Mouse (Mus musculus) stomach, postnatal 0 days (tissue): ENCODE data around the gene Asxl1. TPM values are rescaled to one million over a fixed set of nuclear protein-coding genes. Genes with fewer than 3 reads are reported as not detected.

ENCODE experiments used
- ATAC-seq: fragments of 200-750 bp; cut with Nextera tagmentation; 2 replicates; pipeline ENCODE4 v1.8.0; 2017; ENCODE audit not compliant: low FRiP score, low TSS enrichment
- DNase-seq: peaks from one replicate; pipeline ENCODE4 v3.0.0-alpha.2; 2016; ENCODE audit warnings: low spot score
- H3K27ac ChIP-seq: fragments of 300-500 bp; sonication (generic); replicated peaks from 2 replicates; pipeline ENCODE4 v1.5.1; 2014; ENCODE audit warnings: mild to moderate bottlenecking, control low read depth
- H3K27me3 ChIP-seq: fragments of 300-500 bp; sonication (generic); 2 replicates; pipeline ENCODE4 v1.6.1; 2014; ENCODE audit warnings: low read length; ENCODE audit not compliant: control insufficient read depth, insufficient read depth
- H3K36me3 ChIP-seq: fragments of 300-500 bp; sonication (generic); 2 replicates; pipeline ENCODE4 v1.6.1; 2014; ENCODE audit warnings: low read length, mixed read lengths; ENCODE audit not compliant: control insufficient read depth, insufficient read depth
- H3K4me1 ChIP-seq: fragments of 300-500 bp; sonication (generic); replicated peaks from 2 replicates; pipeline ENCODE4 v1.6.1; 2014; ENCODE audit warnings: antibody characterized with exemption; ENCODE audit not compliant: control insufficient read depth, insufficient read depth
- H3K4me2 ChIP-seq: fragments of 300-500 bp; sonication (generic); replicated peaks from 2 replicates; pipeline ENCODE4 v1.6.1; 2014; ENCODE audit warnings: low read depth, mild to moderate bottlenecking, control low read depth, moderate library complexity
- H3K4me3 ChIP-seq: fragments of 300-500 bp; sonication (generic); 2 replicates; pipeline ENCODE4 v1.5.1; 2014; ENCODE audit warnings: low read depth, low read length, control low read depth
- H3K9ac ChIP-seq: fragments of 300-500 bp; sonication (generic); 2 replicates; pipeline ENCODE4 v1.6.1; 2014; ENCODE audit warnings: mild to moderate bottlenecking, low read length, control low read depth, mixed read lengths
- H3K9me3 ChIP-seq: fragments of 300-500 bp; sonication (generic); 2 replicates; pipeline ENCODE4 v1.6.1; 2016; ENCODE audit warnings: low read length; ENCODE audit not compliant: control insufficient read depth
- CTCF ChIP-seq: IDR thresholded peaks from 2 replicates; pipeline ENCODE4 v1.5.1; 2016; ENCODE audit warnings: antibody characterized with exemption, low read depth, mild to moderate bottlenecking, moderate library complexity
- EP300 ChIP-seq: optimal IDR thresholded peaks from 2 replicates; pipeline ENCODE3; 2016; ENCODE audit warnings: antibody characterized with exemption
- WGBS: fragments of 180-500 bp; shearing (Covaris S2); extraction: QIAGEN DNeasy Blood & Tissue Kit; methylation state at CpG from one replicate; pipeline ENCODE4 v1.1.7; 2014; 5-methylcytosine and 5-hydroxymethylcytosine counted together
- polyA plus RNA-seq: library from polyadenylated mRNA; unstranded; fragments of >200 nt; fragmentation: Nextera tagmentation; extraction: Ambion mirVana; gene quantifications from 2 replicates; pipeline ENCODE4 v1.2.1, GENCODE M21; 2015

Asxl1 gene
- polyA plus RNA-seq, 1 experiment from 2014 or later = 5.9 TPM

DNA sequence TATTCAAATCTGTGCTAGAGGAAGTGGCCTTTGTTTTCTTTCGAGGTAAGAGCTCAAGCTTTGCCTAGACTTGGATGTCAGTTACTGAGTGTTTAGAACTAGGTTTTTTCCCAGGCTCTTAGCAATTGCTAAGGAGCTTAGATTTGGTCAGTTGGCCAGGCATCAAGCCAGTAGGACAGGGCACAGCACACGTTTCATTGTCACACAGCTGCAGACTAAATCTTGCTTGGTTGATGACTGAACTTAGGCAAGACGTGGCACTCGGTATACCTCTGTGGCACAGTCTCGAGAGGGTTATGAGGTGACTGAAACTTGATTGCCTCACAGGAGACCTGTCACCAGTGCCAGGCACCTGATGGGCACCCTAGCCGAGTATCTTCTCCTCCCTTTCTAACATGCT is 61.3 kb downstream of the Asxl1 start:
- DNase-seq (no peak), ATAC-seq (no peak)
- Histone ChIP-seq H3K36me3 (peaks cover 15% of the 10 kb centered on the region), H3K9ac (no peak overlapping the region), H3K9me3 (no peaks in the 10 kb centered on the region), H3K4me1 (no peaks in the 10 kb centered on the region), H3K27ac (no peak overlapping the region), H3K4me3 (no peak overlapping the region), H3K27me3 (no peaks in the 10 kb centered on the region), H3K4me2 (no peak overlapping the region)
- TF ChIP-seq CTCF = no peak
- WGBS = 77% methylated on average over 6 of the region's 6 CpGs

DNA sequence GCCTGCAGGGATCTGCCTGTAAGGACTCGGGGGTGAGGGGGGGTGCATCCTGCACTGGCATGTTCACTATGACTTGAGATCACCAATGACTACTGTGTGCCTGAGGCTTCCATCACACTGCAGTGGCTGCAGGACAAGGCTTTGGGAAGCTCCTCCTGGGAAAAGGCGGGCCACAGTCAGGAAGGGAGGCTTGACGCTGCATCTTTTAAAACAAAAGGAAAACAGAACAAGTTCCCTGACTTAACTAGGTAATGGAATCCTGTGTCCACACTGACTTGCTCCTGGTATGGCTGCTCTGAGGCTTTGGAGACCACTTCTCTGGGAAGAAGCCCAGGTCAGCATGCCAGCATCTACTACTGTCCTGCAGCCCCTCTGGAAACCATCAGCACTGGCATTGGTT is 63.3 kb downstream of the Asxl1 start:
- H3K9ac ChIP-seq = no peak overlapping the region
- ATAC-seq = no peak
- H3K4me3 ChIP-seq = no peak overlapping the region
- no peaks in the 10 kb centered on the region for H3K4me1 ChIP-seq
- H3K36me3 ChIP-seq = peaks cover 13% of the 10 kb centered on the region
- H3K4me2 ChIP-seq = no peak overlapping the region
- TF ChIP-seq CTCF (no peak), EP300 (no peak)
- no peak overlapping the region for H3K27ac ChIP-seq
- DNase-seq = no peak
- WGBS = 73% methylated on average over 3 of the region's 3 CpGs
- H3K27me3 ChIP-seq = no peaks in the 10 kb centered on the region
- H3K9me3 ChIP-seq = no peaks in the 10 kb centered on the region

DNA sequence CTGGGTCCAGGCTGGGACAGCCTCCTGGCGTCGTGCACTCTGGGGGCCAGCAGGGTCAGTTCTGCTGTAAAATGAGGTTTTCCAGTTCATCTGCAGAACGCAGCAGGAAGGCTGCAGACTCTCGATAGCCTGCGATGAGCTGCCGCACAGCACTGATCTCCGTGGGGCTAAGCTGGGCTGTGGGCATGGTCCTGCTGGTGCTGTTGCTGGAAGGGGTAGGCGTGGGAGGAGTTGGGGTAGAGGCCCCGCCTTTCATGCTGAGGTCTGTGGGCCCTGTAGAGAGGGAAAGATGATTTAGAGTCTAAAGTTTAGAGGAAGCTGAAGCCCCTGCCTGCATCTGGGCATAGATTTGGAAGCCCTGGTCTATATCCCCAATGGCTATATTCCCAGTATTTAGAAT is 65.9 kb downstream of the Asxl1 start:
- peaks cover 15% of the 10 kb centered on the region for H3K36me3 ChIP-seq
- H3K27ac ChIP-seq = no peak overlapping the region
- no peak overlapping the region for H3K4me2 ChIP-seq
- no peak for DNase-seq
- TF ChIP-seq EP300 (no peak), CTCF (no peak)
- WGBS = 81% methylated on average over 9 of the region's 9 CpGs
- no peaks in the 10 kb centered on the region for H3K9me3 ChIP-seq
- no peak overlapping the region for H3K4me3 ChIP-seq
- no peaks in the 10 kb centered on the region for H3K4me1 ChIP-seq
- no peak for ATAC-seq
- H3K27me3 ChIP-seq = no peaks in the 10 kb centered on the region
- H3K9ac ChIP-seq = no peak overlapping the region

DNA sequence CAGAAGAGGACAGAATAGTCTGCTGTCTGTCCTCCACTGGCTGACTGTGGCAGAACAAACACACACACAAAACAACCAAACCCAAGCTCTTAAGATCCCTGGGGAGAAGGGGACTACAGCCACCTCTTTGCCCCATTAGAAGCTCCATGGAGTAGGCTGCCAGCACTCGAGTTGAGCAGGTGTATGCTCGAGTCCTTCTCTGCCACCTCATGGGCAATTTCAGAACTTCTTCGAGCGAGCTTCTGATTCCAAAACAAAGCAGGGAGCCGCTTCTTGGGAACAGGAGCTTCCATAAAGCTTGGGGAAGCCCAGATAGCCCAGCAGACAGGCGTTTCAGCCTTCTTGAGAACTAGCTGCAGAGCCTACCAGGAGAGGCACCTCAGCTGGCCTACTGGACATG is 66.9 kb downstream of the Asxl1 start:
- H3K36me3 ChIP-seq = peaks cover 21% of the 10 kb centered on the region
- no peaks in the 10 kb centered on the region for H3K4me1 ChIP-seq
- no peaks in the 10 kb centered on the region for H3K27me3 ChIP-seq
- ATAC-seq = no peak
- DNase-seq = no peak
- TF ChIP-seq CTCF = peak; percentile 51
- no peak for TF ChIP-seq EP300
- WGBS = 50% methylated on average over 6 of the region's 6 CpGs
- H3K27ac ChIP-seq = no peak overlapping the region
- H3K4me2 ChIP-seq = no peak overlapping the region
- no peak overlapping the region for H3K4me3 ChIP-seq
- H3K9me3 ChIP-seq = no peaks in the 10 kb centered on the region
- H3K9ac ChIP-seq = no peak overlapping the region

DNA sequence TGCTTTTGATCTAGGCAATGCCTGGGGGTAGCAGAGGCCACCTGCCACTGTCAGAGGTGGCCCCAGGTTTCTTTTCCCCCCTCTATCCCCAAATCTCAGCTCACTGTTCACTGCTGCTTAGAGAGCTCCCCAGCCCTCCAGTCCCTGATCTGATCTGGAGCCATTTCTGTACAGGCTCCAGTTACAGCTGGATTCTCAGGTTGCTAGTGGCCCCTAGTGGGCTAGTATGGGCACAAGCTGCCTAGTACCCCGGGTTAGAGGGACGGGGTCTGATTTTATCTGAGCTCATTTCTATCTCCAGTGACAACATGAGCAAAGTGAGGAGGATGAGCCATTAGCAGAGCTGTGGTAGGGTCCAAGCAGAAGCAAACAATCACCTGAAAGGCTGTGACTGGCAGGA is 69.0 kb downstream of the Asxl1 start:
- Histone ChIP-seq H3K36me3 (peaks cover 16% of the 10 kb centered on the region), H3K4me3 (no peak overlapping the region), H3K27ac (no peak overlapping the region), H3K27me3 (no peaks in the 10 kb centered on the region), H3K9me3 (no peaks in the 10 kb centered on the region), H3K4me2 (no peak overlapping the region), H3K9ac (no peak overlapping the region), H3K4me1 (no peaks in the 10 kb centered on the region)
- TF ChIP-seq EP300 (no peak), CTCF (peak; percentile 70)
- WGBS = 30% methylated on average over 2 of the region's 2 CpGs
- ATAC-seq (no peak), DNase-seq (no peak)

DNA sequence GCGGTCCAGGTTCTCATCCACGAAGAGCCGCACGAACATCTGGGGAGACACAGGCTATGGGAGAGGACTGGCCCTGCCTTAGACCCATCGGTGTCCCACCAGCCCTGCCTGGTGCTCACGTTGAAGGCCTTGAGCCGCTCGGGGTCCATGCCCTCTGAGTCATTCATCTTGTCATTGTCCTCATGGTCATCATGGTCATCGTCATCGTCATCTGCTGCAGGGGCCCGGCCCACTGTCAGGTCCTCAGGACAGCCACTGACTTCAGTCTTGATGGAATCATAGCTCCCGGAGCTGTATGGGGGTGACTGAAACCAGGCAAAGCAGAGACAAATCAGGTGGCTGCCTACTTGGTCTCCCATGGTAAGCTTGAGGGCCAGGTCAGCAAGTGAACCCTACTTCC is 72.2 kb downstream of the Asxl1 start:
- 93% methylated on average over 12 of the region's 12 CpGs for WGBS
- ATAC-seq = no peak
- no peak overlapping the region for H3K27ac ChIP-seq

More for the DNA sequence above, 72.2 kb downstream of the Asxl1 start:
- no peaks in the 10 kb centered on the region for H3K9me3 ChIP-seq
- peaks cover 10% of the 10 kb centered on the region; the same call in 1 of the 2 replicates for H3K36me3 ChIP-seq
- TF ChIP-seq CTCF (no peak), EP300 (no peak)
- no peaks in the 10 kb centered on the region for H3K27me3 ChIP-seq
- no peak for DNase-seq
- no peak overlapping the region for H3K4me2 ChIP-seq
- H3K9ac ChIP-seq = no peak overlapping the region
- H3K4me1 ChIP-seq = no peaks in the 10 kb centered on the region
- no peak overlapping the region for H3K4me3 ChIP-seq
